Mouse (Mus musculus) kidney, postnatal 0 days (tissue): Measurements from ENCODE around the gene Slc5a3. TPM values are rescaled to one million over a fixed set of nuclear protein-coding genes. Genes with fewer than 3 reads are reported as not detected.
A peak's percentile ranks its signal among the peaks of the same experiment; 100 is the strongest.

Source experiments
- ATAC-seq: fragments of 200-750 bp; cut with Nextera tagmentation; replicated peaks from 2 replicates; pipeline ENCODE4 v1.8.0; 2017; ENCODE audit warnings: low read depth, moderate number of reproducible peaks, moderate TSS enrichment, moderate library complexity; ENCODE audit not compliant: low FRiP score
- DNase-seq: peaks from one replicate; pipeline ENCODE4 v3.0.0-alpha.2; 2016; ENCODE audit warnings: low spot score
- H3K27ac ChIP-seq: fragments of 300-500 bp; sonication (generic); 2 replicates; pipeline ENCODE4 v1.5.1; 2014; ENCODE audit warnings: mild to moderate bottlenecking
- H3K27me3 ChIP-seq: fragments of 300-500 bp; sonication (generic); 2 replicates; pipeline ENCODE4 v1.6.1; 2014; ENCODE audit warnings: low read length, mixed read lengths; ENCODE audit not compliant: insufficient read depth
- H3K36me3 ChIP-seq: fragments of 300-500 bp; sonication (generic); 2 replicates; pipeline ENCODE4 v1.6.1; 2014; ENCODE audit warnings: low read length, mixed read lengths; ENCODE audit not compliant: insufficient read depth
- H3K4me1 ChIP-seq: fragments of 300-500 bp; sonication (generic); replicated peaks from 2 replicates; pipeline ENCODE4 v1.6.1; 2014; ENCODE audit warnings: antibody characterized with exemption, low read length, mixed read lengths; ENCODE audit not compliant: insufficient read depth
- H3K4me2 ChIP-seq: fragments of 300-500 bp; sonication (generic); 2 replicates; pipeline ENCODE4 v1.6.1; 2014; ENCODE audit warnings: mild to moderate bottlenecking, low read length, moderate library complexity, mixed read lengths
- H3K4me3 ChIP-seq: fragments of 300-500 bp; sonication (generic); replicated peaks from 2 replicates; pipeline ENCODE4 v1.5.1; 2014; ENCODE audit warnings: low read depth, low read length
- H3K9ac ChIP-seq: fragments of 300-500 bp; sonication (generic); 2 replicates; pipeline ENCODE4 v1.6.1; 2014; ENCODE audit warnings: low read depth, low read length
- H3K9me3 ChIP-seq: fragments of 300-500 bp; sonication (generic); replicated peaks from 2 replicates; pipeline ENCODE4 v1.6.1; 2016; ENCODE audit warnings: low read length, inconsistent platforms, mixed read lengths
- CTCF ChIP-seq: IDR thresholded peaks from 2 replicates; pipeline ENCODE4 v1.5.1; 2016; ENCODE audit warnings: antibody characterized with exemption, low read depth, mild to moderate bottlenecking, moderate library complexity
- WGBS: fragments of 180-500 bp; shearing (Covaris S2); extraction: QIAGEN DNeasy Blood & Tissue Kit; methylation state at CpG from one replicate; pipeline ENCODE4 v1.1.7; 2014; 5-methylcytosine and 5-hydroxymethylcytosine counted together
- polyA plus RNA-seq: library from polyadenylated mRNA; unstranded; fragments of >200 nt; fragmentation: Nextera tagmentation; extraction: Ambion mirVana; gene quantifications from 2 replicates; pipeline ENCODE4 v1.2.1, GENCODE M21; 2015

Gene Slc5a3
- polyA plus RNA-seq, 1 experiment from 2014 or later = 13.5 TPM

DNA sequence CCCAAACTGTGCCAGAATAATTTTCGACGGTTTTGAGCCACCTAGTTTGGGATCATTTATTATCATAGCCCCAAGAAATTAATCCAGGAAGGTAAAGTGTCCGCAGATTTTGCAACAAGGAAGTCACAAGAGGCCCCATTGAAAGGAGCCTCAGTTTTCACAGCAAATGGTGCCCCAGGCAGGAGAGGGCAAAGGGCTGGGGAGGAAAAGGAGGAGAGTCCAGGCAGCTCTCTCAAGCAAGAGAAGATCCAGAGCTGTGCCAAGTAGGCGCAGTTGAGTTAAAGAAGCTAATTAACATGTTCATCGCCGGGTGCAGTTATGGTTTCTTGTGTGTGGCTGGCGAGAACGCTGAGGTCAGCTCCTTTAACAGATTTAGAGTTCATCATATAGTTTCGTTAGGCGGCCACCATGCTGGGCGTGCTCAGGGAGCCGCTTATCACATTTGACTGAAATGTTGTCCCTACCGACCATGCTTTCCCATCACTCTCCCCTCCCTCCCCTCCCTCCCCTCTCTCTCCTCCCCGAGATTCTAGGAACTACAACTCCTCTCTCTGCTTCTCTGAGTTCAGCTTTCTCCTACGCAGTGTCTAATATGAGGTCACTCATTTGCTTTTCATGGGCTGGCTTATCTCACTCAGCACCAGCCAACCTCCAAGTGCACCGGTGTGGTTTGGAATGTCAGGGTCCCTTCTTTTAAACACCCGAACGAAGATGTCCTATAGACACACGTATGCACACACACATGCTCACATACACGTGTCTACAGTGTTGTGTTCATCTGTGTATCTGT lies 35.4 kb upstream of the Slc5a3 start:
- Histone ChIP-seq H3K4me3 (no peak overlapping the region), H3K27ac (no peak overlapping the region), H3K27me3 (no peaks in the 10 kb centered on the region), H3K36me3 (no peaks in the 10 kb centered on the region), H3K9me3 (no peaks in the 10 kb centered on the region), H3K4me2 (no peak overlapping the region), H3K4me1 (0 out of 2 replicates have a peak, but pooled peaks cover 5% of the 10 kb centered on the region), H3K9ac (no peak overlapping the region)
- ATAC-seq = no peak
- TF ChIP-seq CTCF = no peak
- DNase-seq = no peak
- 67% methylated on average over 20 of the region's 20 CpGs for WGBS

DNA sequence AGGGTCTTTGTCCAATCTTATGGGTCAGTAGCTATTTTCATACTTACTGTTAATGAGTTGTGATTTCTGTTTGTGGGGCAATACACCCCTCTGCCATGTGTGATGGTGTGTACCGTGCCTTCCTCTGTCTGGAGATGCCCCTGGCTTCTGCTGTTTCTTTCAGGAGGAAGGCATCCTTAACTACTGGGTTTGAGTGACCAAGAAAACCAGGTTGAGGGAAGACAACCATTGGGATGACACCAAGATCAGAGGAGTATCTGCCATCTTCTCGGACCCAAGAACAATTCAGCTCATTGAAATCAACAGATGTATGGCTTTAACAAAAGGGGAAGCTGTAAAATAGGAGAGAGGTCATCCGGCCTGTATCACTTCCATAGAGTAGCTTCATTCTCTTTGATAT lies 24.8 kb upstream of the Slc5a3 start:
- H3K4me2 ChIP-seq = no peak overlapping the region
- TF ChIP-seq CTCF = no peak
- DNase-seq (no peak), ATAC-seq (no peak)
- H3K9ac ChIP-seq = no peak overlapping the region
- no peaks in the 10 kb centered on the region for H3K36me3 ChIP-seq
- H3K4me3 ChIP-seq = no peak overlapping the region
- H3K9me3 ChIP-seq = no peaks in the 10 kb centered on the region
- no peak overlapping the region for H3K27ac ChIP-seq
- no peaks in the 10 kb centered on the region for H3K27me3 ChIP-seq
- H3K4me1 ChIP-seq = peaks cover 2% of the 10 kb centered on the region; the same call in 1 of the 2 replicates
- WGBS = 94% methylated on average over 3 of the region's 3 CpGs

DNA sequence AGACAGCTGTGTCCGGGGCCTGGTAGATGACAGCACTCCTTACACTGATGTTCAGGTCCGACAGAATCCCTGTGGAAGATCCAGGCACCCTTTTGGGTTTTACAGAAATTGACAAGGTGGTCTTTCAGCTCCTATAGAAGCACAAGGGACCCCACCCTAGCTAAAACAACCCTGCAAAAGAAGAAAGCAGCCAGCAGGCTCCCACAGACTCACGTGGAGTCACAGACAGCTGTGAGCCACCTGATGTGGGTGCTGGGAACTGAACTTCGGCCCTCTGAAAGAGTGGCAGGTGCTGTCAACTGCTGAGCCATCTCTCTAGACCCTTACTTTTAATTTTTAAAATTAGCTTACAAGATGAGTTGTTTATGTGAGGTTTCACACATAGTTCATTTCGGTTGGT lies 23.4 kb upstream of the Slc5a3 start:
- Histone ChIP-seq H3K4me2 (no peak overlapping the region), H3K4me3 (no peak overlapping the region), H3K27me3 (no peaks in the 10 kb centered on the region), H3K36me3 (no peaks in the 10 kb centered on the region), H3K4me1 (no peaks in the 10 kb centered on the region), H3K9me3 (no peaks in the 10 kb centered on the region), H3K27ac (no peak overlapping the region), H3K9ac (no peak overlapping the region)
- ATAC-seq (no peak), DNase-seq (no peak)
- TF ChIP-seq CTCF = no peak
- WGBS = 73% methylated on average over 5 of the region's 5 CpGs

DNA sequence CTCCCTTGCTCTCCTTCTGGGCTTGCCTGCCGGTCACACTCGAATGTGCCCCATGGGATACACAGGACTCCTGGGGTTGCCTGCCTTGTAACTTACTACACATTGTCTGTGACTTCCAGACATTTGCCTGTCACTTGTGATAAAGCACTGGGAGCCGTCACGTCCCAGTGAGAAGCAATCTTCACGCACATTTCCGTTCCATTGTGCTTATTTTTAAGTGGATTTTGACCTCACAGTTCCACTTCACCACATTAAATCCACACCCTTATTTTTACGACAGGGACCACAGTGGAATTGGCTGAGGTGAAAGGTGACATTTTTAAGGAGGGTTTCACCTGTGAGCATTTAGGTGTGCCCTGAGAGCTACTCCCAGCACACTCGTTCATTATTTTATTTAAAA lies 21.4 kb upstream of the Slc5a3 start:
- H3K27ac ChIP-seq = 0 out of 2 replicates have a peak overlapping the region, but pooled peaks have one; percentile 1
- no peak for TF ChIP-seq CTCF
- H3K36me3 ChIP-seq = no peaks in the 10 kb centered on the region
- no peaks in the 10 kb centered on the region for H3K4me1 ChIP-seq
- H3K9ac ChIP-seq = no peak overlapping the region
- no peak overlapping the region for H3K4me2 ChIP-seq
- H3K27me3 ChIP-seq = no peaks in the 10 kb centered on the region
- ATAC-seq (no peak), DNase-seq (no peak)
- 38% methylated on average over 8 of the region's 8 CpGs for whole genome bisulfite sequencing
- H3K9me3 ChIP-seq = no peaks in the 10 kb centered on the region
- H3K4me3 ChIP-seq = no peak overlapping the region

DNA sequence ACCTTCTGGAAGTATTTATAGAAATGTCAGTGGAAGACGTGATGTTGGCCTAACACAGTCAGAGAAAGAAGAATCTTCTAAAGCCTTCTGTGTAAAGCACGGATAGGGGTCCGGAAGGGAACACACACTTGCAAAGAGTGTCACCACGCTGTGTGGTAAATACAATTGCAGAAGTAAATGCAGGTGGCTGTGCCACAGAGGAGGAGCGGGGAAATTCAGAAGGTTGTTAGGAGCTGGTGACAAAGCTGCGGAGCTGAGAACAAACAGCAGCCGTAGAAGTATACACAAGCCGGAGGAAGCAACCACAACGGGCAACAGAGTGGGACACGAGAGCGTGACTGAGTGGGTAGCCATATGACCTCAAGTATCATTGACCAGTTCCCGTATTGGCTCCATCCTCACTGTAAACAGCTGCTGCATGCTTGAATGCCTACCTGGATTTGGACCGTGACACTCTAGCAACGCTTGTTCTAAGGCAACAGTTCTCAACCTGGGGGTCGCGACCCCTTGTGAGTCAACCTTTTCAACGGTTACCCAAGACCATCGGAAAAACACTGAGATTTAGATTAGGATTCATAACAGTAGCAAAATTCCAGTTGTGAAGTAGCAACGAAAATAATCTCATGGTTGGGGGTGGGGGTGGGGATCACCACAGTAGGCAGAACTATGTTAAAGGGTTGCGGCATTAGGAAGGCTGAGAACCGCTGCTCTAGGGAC lies 20.1 kb upstream of the Slc5a3 start:
- Histone ChIP-seq H3K4me1 (no peaks in the 10 kb centered on the region), H3K4me3 (no peak overlapping the region), H3K27ac (0 out of 2 replicates have a peak overlapping the region, but pooled peaks have one; percentile 62), H3K9me3 (no peaks in the 10 kb centered on the region), H3K4me2 (no peak overlapping the region), H3K36me3 (no peaks in the 10 kb centered on the region), H3K9ac (no peak overlapping the region), H3K27me3 (no peaks in the 10 kb centered on the region)
- WGBS = 71% methylated on average over 21 of the region's 21 CpGs
- peak; percentile 75 for ATAC-seq
- TF ChIP-seq CTCF = no peak
- no peak for DNase-seq

DNA sequence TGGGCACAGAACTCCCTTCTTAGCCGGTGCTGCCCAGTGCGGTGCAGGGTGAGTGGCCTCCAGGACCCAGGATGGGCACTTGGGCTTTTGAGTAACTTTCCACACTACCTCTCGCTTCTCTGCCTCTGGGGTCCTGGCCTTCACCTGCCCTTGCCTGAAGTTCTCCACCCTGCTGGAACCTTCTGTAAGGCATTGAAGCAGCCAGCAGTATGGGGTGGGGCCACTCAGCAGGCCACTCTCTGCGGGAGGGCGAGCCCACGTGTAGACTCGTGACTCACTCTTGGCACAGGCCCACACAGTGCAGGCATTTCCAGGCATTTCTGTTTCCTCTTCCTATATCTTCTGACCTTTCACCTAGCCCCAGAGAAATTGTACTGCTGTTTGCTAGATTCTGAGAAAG lies 18.7 kb upstream of the Slc5a3 start:
- DNase-seq = no peak
- no peak overlapping the region for H3K27ac ChIP-seq

More for the DNA sequence above, 18.7 kb upstream of the Slc5a3 start:
- Histone ChIP-seq H3K36me3 (no peaks in the 10 kb centered on the region), H3K4me3 (no peak overlapping the region), H3K27me3 (no peaks in the 10 kb centered on the region), H3K4me2 (no peak overlapping the region), H3K4me1 (no peaks in the 10 kb centered on the region), H3K9me3 (no peaks in the 10 kb centered on the region), H3K9ac (no peak overlapping the region)
- ATAC-seq = peak; percentile 33; the same call in 1 of the 2 replicates
- TF ChIP-seq CTCF = no peak
- WGBS = 82% methylated on average over 7 of the region's 7 CpGs
